8 mouse cellular contexts compared by ENCODE assay signal in the genomic region with DNA sequence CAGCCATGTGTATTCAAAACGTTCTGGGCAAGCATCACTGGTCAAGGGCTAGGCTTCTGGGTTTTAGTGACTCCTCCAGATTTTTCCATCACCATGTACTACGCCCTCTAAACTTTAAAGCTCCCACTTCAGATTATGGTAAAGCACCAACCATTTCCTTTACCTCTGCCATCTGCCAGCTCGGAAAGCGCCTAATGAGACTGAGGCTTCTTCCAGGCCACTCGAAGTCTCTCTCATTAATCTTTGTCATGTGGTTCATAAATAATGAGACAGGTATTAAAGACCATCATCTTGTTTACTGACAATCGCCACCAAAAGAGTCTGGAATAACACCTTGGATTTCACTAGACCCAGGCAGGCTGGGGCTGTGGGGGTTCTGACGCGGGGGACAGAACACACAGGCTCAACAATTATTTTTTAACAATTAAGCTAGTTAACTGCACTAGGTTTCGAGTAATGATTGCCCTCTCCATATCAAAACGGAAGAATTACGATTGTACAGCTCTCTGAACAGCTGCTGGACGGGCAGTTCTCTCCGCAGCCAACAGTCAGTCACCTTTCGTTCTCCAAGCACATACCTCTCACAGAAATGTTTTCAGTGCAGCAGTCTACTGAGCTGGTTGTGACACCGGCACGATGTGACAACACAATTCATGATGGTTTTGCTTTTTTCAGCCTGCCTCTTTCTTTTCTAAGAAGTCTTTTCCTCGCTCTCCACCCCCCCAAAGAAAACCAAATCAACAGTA.
DNase-seq lines count a peak whose midpoint lies in the region; ATAC-seq and TF ChIP-seq lines count a peak whose summit lies in the region.

No protein-coding gene starts in this region.

- 0 out of 2 replicates have a peak overlapping the region, but pooled peaks have one; percentile 19 for H3K9ac ChIP-seq in liver, embryonic 13.5 days

- DNase-seq in left cerebral cortex, adult 18-20 months (ENCODE audit: low spot score in 2 of 2), result peak; percentile 9 to 15
- DNase-seq in left cerebral cortex, postnatal 10 days (ENCODE audit: extremely low spot score in 1 of 2, low spot score in 2 of 2), result no peak
- peak; percentile 25 to 27 for DNase-seq in cerebellum, postnatal 14 days
- peak; percentile 7 for DNase-seq in hindbrain, embryonic 10.5 days (ENCODE audit: low spot score)
- DNase-seq in liver, embryonic 13.5 days, result no peak
- DNase-seq in gastrocnemius, postnatal 25 days, result no peak
- no peak for DNase-seq in frontal cortex, postnatal 25 days (ENCODE audit: low spot score in 2 of 2)

- H3K9me3 ChIP-seq in hindbrain, embryonic 10.5 days, result no peaks in the 10 kb centered on the region
- H3K9me3 ChIP-seq in liver, embryonic 13.5 days (replicated peaks), result no peaks in the 10 kb centered on the region

- H3K36me3 ChIP-seq in hindbrain, embryonic 10.5 days, result no peaks in the 10 kb centered on the region
- H3K36me3 ChIP-seq in liver, embryonic 13.5 days, result no peaks in the 10 kb centered on the region

- no peak for TF ChIP-seq CTCF in olfactory bulb, adult 2 months (IDR thresholded peaks at IDR 0.05; ENCODE audit: insufficient read depth, low read depth, low read length)

- TF ChIP-seq POLR2A in olfactory bulb, adult 2 months (IDR thresholded peaks at IDR 0.05; ENCODE audit: insufficient read depth, low read depth, low read length), result no peak

- peak overlapping the region; percentile 45 for H3K4me2 ChIP-seq in liver, embryonic 13.5 days

- intact Hi-C loops in left cerebral cortex, postnatal 10 days (cut with DNase I), result no loop called here

- peaks cover 21% of the 10 kb centered on the region for H3K4me1 ChIP-seq in hindbrain, embryonic 10.5 days (replicated peaks)
- H3K4me1 ChIP-seq in liver, embryonic 13.5 days (replicated peaks), result peaks cover 19% of the 10 kb centered on the region
- H3K4me1 ChIP-seq in olfactory bulb, adult 2 months (ENCODE audit: control insufficient read depth, insufficient read depth, low read length), result 0 out of 2 replicates have a peak, but pooled peaks cover 2% of the 10 kb centered on the region

- H3K4me3 ChIP-seq in hindbrain, embryonic 10.5 days, result peak overlapping the region; percentile 50
- H3K4me3 ChIP-seq in liver, embryonic 13.5 days (replicated peaks), result peak overlapping the region; percentile 37
- peak overlapping the region; percentile 40 for H3K4me3 ChIP-seq in olfactory bulb, adult 2 months (ENCODE audit: insufficient read depth, low read depth, low read length)

- 72% methylated on average over 17 of the region's 17 CpGs for WGBS in hindbrain, embryonic 10.5 days
- 60% methylated on average over 17 of the region's 17 CpGs for WGBS in liver, embryonic 13.5 days (ENCODE audit: insufficient replicate concordance)
- WGBS in olfactory bulb, adult 2 months, result 23% methylated on average over 17 of the region's 17 CpGs

- H3K27me3 ChIP-seq in hindbrain, embryonic 10.5 days (ENCODE audit: insufficient read depth, poor library complexity, severe bottlenecking), result no peaks in the 10 kb centered on the region
- H3K27me3 ChIP-seq in liver, embryonic 13.5 days, result no peaks in the 10 kb centered on the region

- H3K27ac ChIP-seq in hindbrain, embryonic 10.5 days, result peak overlapping the region; percentile 77
- peak overlapping the region; percentile 5; the same call in 1 of the 2 replicates for H3K27ac ChIP-seq in liver, embryonic 13.5 days
- H3K27ac ChIP-seq in olfactory bulb, adult 2 months (ENCODE audit: insufficient read depth, low read depth, low read length), result peak overlapping the region; percentile 75

- no peak for ATAC-seq in liver, embryonic 13.5 days (ENCODE audit: low read depth)

Comparison
In these comparisons a context has a peak if more than half of its experiments do, and no peak if none do; other contexts are left out.
1. DNase-seq: peak in left cerebral cortex, adult 18-20 months (2 of 2), cerebellum, postnatal 14 days (2 of 2) and hindbrain, embryonic 10.5 days (single experiment); none in left cerebral cortex, postnatal 10 days (0 of 2), liver, embryonic 13.5 days (single experiment), gastrocnemius, postnatal 25 days (single experiment) and frontal cortex, postnatal 25 days (0 of 2).
2. H3K27ac ChIP-seq: peak in every context shown above with its lines; median percentile 77 in hindbrain, embryonic 10.5 days; 75 in olfactory bulb, adult 2 months; 5 in liver, embryonic 13.5 days.
3. Peak in every context shown above with its lines, with median percentiles within 50 percentile points of each other: H3K4me3 ChIP-seq.